9 mouse cellular contexts compared by ENCODE assay signal in the genomic region with DNA sequence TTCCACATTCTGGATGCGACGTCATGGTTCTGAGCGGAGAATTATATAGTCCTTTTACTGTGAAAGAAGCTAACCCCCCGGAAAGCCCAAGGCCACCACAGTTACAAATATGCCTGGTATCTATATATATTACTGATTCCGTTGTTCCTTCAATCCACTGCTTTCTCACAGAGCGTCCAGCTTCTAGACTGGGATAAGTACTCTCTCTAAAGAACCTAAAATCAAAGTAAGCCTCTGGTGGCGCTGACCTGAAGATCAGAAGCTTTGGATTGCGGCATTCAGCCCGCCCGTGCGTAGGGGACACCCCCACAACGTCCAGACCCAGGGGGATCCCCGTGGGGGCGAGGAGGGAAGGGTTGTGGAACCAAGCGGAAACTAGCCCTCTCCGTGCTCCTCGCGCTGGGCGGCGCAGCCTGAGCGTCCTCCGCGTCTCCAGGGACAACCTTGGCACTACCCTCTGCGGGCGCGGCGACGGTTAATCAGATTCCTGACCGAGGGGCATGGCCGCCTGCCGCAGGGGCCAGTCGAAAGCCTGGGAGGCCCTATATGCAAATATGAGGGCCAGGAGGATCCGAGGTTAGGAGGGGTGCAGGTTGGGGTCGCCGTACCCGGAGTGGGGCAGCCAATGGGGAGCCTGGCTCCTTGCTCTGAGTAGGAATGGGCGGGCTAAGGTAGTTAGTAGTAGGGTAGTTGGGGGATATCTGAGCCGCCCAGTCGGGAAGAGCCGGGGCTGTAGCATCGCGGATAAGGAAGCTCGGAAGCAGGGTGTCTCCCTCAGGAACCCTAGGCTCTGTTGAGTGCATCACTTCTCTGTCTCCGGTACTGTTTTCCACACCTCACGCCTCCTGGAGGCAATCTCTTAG. TPM values are rescaled to one million over a fixed set of nuclear protein-coding genes. Genes with fewer than 3 reads are reported as not detected.
DNase-seq lines count a peak whose midpoint lies in the region; ATAC-seq and TF ChIP-seq lines count a peak whose summit lies in the region.
"Had no signal": no experiment of that assay in that cellular context is flagged by ENCODE, and none has a peak within 500 bp of the region (broad histone marks: within the 10 kb centered on the region; RNA-seq: fewer than 3 reads in every experiment).

No protein-coding gene starts in this region.

- WGBS in heart, embryonic 12.5 days = 2% methylated on average over 45 of the region's 45 CpGs
- WGBS in kidney, postnatal 0 days = 1% methylated on average over 44 of the region's 45 CpGs
- WGBS in stomach, embryonic 16.5 days = 3% methylated on average over 45 of the region's 45 CpGs

- ATAC-seq in heart, embryonic 12.5 days (ENCODE audit: insufficient number of reproducible peaks, low FRiP score) = no peak
- no peak for ATAC-seq in kidney, postnatal 0 days (replicated peaks; ENCODE audit: low FRiP score, low read depth)
- peak; percentile 46 for ATAC-seq in megakaryocyte progenitor cell, adult 5-6 weeks (replicated peaks; ENCODE audit: poor library complexity)
- peak; percentile 74; the same call in 1 of the 2 replicates for ATAC-seq in stomach, embryonic 16.5 days (ENCODE audit: insufficient read depth, low FRiP score)

- peak overlapping the region; percentile 55 for H3K4me3 ChIP-seq in heart, embryonic 12.5 days
- peak overlapping the region; percentile 39 for H3K4me3 ChIP-seq in kidney, postnatal 0 days (replicated peaks; ENCODE audit: low read depth, low read length)
- peak overlapping the region; percentile 51 for H3K4me3 ChIP-seq in stomach, embryonic 16.5 days (replicated peaks; ENCODE audit: low read length)

- H3K4me1 ChIP-seq in heart, embryonic 12.5 days (replicated peaks) = peaks cover 8% of the 10 kb centered on the region; the same call in 1 of the 2 replicates
- H3K4me1 ChIP-seq in kidney, postnatal 0 days (replicated peaks; ENCODE audit: insufficient read depth, low read length) = 0 out of 2 replicates have a peak, but pooled peaks cover 5% of the 10 kb centered on the region
- H3K4me1 ChIP-seq in stomach, embryonic 16.5 days (ENCODE audit: control insufficient read depth, insufficient read depth, low read length) = peaks cover 11% of the 10 kb centered on the region; the same call in 1 of the 2 replicates

- peaks cover 66% of the 10 kb centered on the region for H3K27me3 ChIP-seq in heart, embryonic 12.5 days (replicated peaks)
- H3K27me3 ChIP-seq in kidney, postnatal 0 days (ENCODE audit: insufficient read depth, low read length) = peaks cover 17% of the 10 kb centered on the region; the same call in 1 of the 2 replicates
- H3K27me3 ChIP-seq in stomach, embryonic 16.5 days (ENCODE audit: control insufficient read depth, insufficient read depth, low read length) = peaks cover 12% of the 10 kb centered on the region

- peak overlapping the region; percentile 93 for H3K4me2 ChIP-seq in heart, embryonic 12.5 days
- H3K4me2 ChIP-seq in kidney, postnatal 0 days (ENCODE audit: low read length) = peak overlapping the region; percentile 76
- H3K4me2 ChIP-seq in stomach, embryonic 16.5 days (ENCODE audit: low read depth, low read length) = peak overlapping the region; percentile 83

- no peak overlapping the region for H3K27ac ChIP-seq in heart, embryonic 12.5 days (ENCODE audit: poor library complexity, severe bottlenecking)
- H3K27ac ChIP-seq in kidney, postnatal 0 days = no peak overlapping the region
- no peak overlapping the region for H3K27ac ChIP-seq in stomach, embryonic 16.5 days (ENCODE audit: low read length)

- H3K36me3 ChIP-seq in heart, embryonic 12.5 days = no peaks in the 10 kb centered on the region
- no peaks in the 10 kb centered on the region for H3K36me3 ChIP-seq in kidney, postnatal 0 days (ENCODE audit: insufficient read depth, low read length)
- no peaks in the 10 kb centered on the region for H3K36me3 ChIP-seq in stomach, embryonic 16.5 days (ENCODE audit: control insufficient read depth, insufficient read depth, low read length)
- H3K36me3 ChIP-seq: G1E had no signal

- peak overlapping the region; percentile 60; the same call in 1 of the 2 replicates for H3K9ac ChIP-seq in heart, embryonic 12.5 days
- no peak overlapping the region for H3K9ac ChIP-seq in kidney, postnatal 0 days (ENCODE audit: low read depth, low read length)
- peak overlapping the region; percentile 69 for H3K9ac ChIP-seq in stomach, embryonic 16.5 days (ENCODE audit: low read length)

- peak; percentile 3 to 9 for DNase-seq in heart, adult 18-20 months
- DNase-seq in heart, adult 8-10 months (ENCODE audit: low spot score) = no peak
- DNase-seq in adrenal gland, postnatal 14 days = peak; percentile 62
- peak; percentile 28 for DNase-seq in kidney, postnatal 0 days (ENCODE audit: low spot score)
- no peak for DNase-seq in frontal cortex, postnatal 14 days (ENCODE audit: low spot score in 2 of 2)

- H3K9me3 ChIP-seq in heart, embryonic 12.5 days (replicated peaks) = no peaks in the 10 kb centered on the region
- no peaks in the 10 kb centered on the region for H3K9me3 ChIP-seq in kidney, postnatal 0 days (replicated peaks; ENCODE audit: low read length)
- H3K9me3 ChIP-seq in stomach, embryonic 16.5 days (replicated peaks; ENCODE audit: control insufficient read depth, low read length) = no peaks in the 10 kb centered on the region
- H3K9me3 ChIP-seq: G1E had no signal

- no peak for TF ChIP-seq CTCF in kidney, postnatal 0 days (IDR thresholded peaks at IDR 0.05; ENCODE audit: low read depth)

RNA-seq across cellular contexts. Expression of a gene that starts 9.3 kb away (rescaled TPM):
- not detected for total RNA-seq in heart, adult 18-20 months (2021)
- total RNA-seq in heart, adult 8-10 months (2022) = under 1 TPM in 1 of 4 experiments, not detected in 3; 0.14 TPM
- total RNA-seq in adrenal gland, postnatal 14 days (2021) = not detected in 2 replicates
- polyA plus RNA-seq in heart, embryonic 12.5 days (2016; fragmentation: Nextera tagmentation; extraction: Ambion mirVana) = not detected in 2 replicates
- polyA plus RNA-seq in kidney, postnatal 0 days (2015; fragmentation: Nextera tagmentation; extraction: Ambion mirVana) = 0.04 TPM in 1 of 2 replicates, not detected in the other
- not detected in 2 replicates for total RNA-seq in megakaryocyte progenitor cell, adult 5-6 weeks (2015)
- total RNA-seq in megakaryocyte progenitor cell, adult 5-6 weeks (2017) = not detected in 2 replicates
- 0.21 and 0.58 TPM in 2 replicates for polyA plus RNA-seq in stomach, embryonic 16.5 days (2015; fragmentation: Nextera tagmentation; extraction: Ambion mirVana)
- total RNA-seq: G1E had no signal
- polyA plus RNA-seq: G1E had no signal

RNA-seq across cellular contexts. Expression of a gene that starts 12.5 kb away (rescaled TPM):
- not detected for total RNA-seq in heart, adult 18-20 months (2021)
- under 1 TPM in 1 of 4 experiments, not detected in 3; 0.29 TPM for total RNA-seq in heart, adult 8-10 months (2022)
- total RNA-seq in adrenal gland, postnatal 14 days (2021) = not detected in 2 replicates
- polyA plus RNA-seq in heart, embryonic 12.5 days (2016; fragmentation: Nextera tagmentation; extraction: Ambion mirVana) = not detected in 2 replicates
- not detected in 2 replicates for polyA plus RNA-seq in kidney, postnatal 0 days (2015; fragmentation: Nextera tagmentation; extraction: Ambion mirVana)
- not detected in 2 replicates for total RNA-seq in megakaryocyte progenitor cell, adult 5-6 weeks (2015)
- not detected in 2 replicates for total RNA-seq in megakaryocyte progenitor cell, adult 5-6 weeks (2017)
- polyA plus RNA-seq in stomach, embryonic 16.5 days (2015; fragmentation: Nextera tagmentation; extraction: Ambion mirVana) = 0.25 TPM in 1 of 2 replicates, not detected in the other
- total RNA-seq: G1E had no signal
- polyA plus RNA-seq: G1E had no signal

RNA-seq across cellular contexts. Expression of a gene that starts 48.8 kb away (rescaled TPM):
- total RNA-seq in heart, adult 18-20 months (2021) = 1,000 to 10,000 TPM; 3,280 to 3,727 TPM
- 1,000 to 10,000 TPM; 3,689 to 3,785 (median 3,746) TPM for total RNA-seq in heart, adult 8-10 months (2022)
- total RNA-seq in adrenal gland, postnatal 14 days (2021) = 244 and 262 TPM in 2 replicates
- 1,401 and 1,405 TPM in 2 replicates for polyA plus RNA-seq in heart, embryonic 12.5 days (2016; fragmentation: Nextera tagmentation; extraction: Ambion mirVana)
- 1,356 and 1,385 TPM in 2 replicates for polyA plus RNA-seq in kidney, postnatal 0 days (2015; fragmentation: Nextera tagmentation; extraction: Ambion mirVana)
- total RNA-seq in megakaryocyte progenitor cell, adult 5-6 weeks (2015) = 577 and 669 TPM in 2 replicates
- total RNA-seq in megakaryocyte progenitor cell, adult 5-6 weeks (2017) = 72.0 and 102 TPM in 2 replicates
- polyA plus RNA-seq in stomach, embryonic 16.5 days (2015; fragmentation: Nextera tagmentation; extraction: Ambion mirVana) = 693 and 716 TPM in 2 replicates

RNA-seq across cellular contexts. Expression of a gene that starts 59.1 kb away (rescaled TPM):
- 10 to 100 TPM; 32.0 to 32.3 TPM for total RNA-seq in heart, adult 18-20 months (2021)
- 10 to 100 TPM; 28.1 to 32.7 (median 30.7) TPM for total RNA-seq in heart, adult 8-10 months (2022)
- total RNA-seq in adrenal gland, postnatal 14 days (2021) = 43.8 and 45.2 TPM in 2 replicates
- polyA plus RNA-seq in heart, embryonic 12.5 days (2016; fragmentation: Nextera tagmentation; extraction: Ambion mirVana) = 42.5 and 43.5 TPM in 2 replicates
- 31.7 and 33.2 TPM in 2 replicates for polyA plus RNA-seq in kidney, postnatal 0 days (2015; fragmentation: Nextera tagmentation; extraction: Ambion mirVana)
- 21.3 and 21.8 TPM in 2 replicates for total RNA-seq in megakaryocyte progenitor cell, adult 5-6 weeks (2015)
- 18.2 and 19.3 TPM in 2 replicates for total RNA-seq in megakaryocyte progenitor cell, adult 5-6 weeks (2017)
- 32.6 and 34.0 TPM in 2 replicates for polyA plus RNA-seq in stomach, embryonic 16.5 days (2015; fragmentation: Nextera tagmentation; extraction: Ambion mirVana)

Comparison
In these comparisons a context has a peak if more than half of its experiments do, and no peak if none do; other contexts are left out.
1. DNase-seq: peak in heart, adult 18-20 months (2 of 2), adrenal gland, postnatal 14 days (single experiment) and kidney, postnatal 0 days (single experiment); none in heart, adult 8-10 months (single experiment) and frontal cortex, postnatal 14 days (0 of 2).
2. ATAC-seq: peak in megakaryocyte progenitor cell, adult 5-6 weeks (single experiment) and stomach, embryonic 16.5 days (single experiment); none in heart, embryonic 12.5 days (single experiment) and kidney, postnatal 0 days (single experiment).
3. RNA of a gene that starts 48.8 kb away (total RNA-seq): 3,689 to 3,785 TPM in heart, adult 8-10 months and 3,280 to 3,727 TPM in heart, adult 18-20 months; 72.0 to 669 TPM in megakaryocyte progenitor cell, adult 5-6 weeks and 244 to 262 TPM in adrenal gland, postnatal 14 days; every median in the first group is over 4 times any median in the second.
4. Peak in every context shown above with its lines, with median percentiles within 50 percentile points of each other: H3K4me2 ChIP-seq and H3K4me3 ChIP-seq.